9 mouse cellular contexts compared by ENCODE assay signal in the genomic region with DNA sequence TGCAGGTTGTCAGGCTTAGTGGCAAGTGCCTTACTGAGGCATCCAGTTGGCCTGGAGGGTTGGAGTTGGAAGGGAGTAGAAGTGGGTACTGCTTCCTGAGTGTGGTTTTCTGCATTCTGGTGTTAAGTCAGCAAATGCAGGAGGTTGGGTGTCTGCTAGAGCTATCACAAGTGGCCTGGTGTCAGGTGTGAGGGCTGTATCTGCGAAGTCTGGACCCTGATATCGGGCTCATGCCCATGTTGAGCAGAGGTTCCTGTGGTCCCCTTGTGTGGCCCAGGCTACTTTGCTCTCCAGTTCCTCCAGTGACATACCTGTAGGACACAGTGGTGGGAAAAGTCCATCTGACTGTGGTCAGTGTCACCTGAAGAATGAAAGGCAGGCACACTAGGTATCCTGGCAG. TPM values are rescaled to one million over a fixed set of nuclear protein-coding genes. Genes with fewer than 3 reads are reported as not detected.
A peak's percentile ranks its signal among the peaks of the same experiment; 100 is the strongest.
DNase-seq lines count a peak whose midpoint lies in the region; ATAC-seq lines count a peak whose summit lies in the region.
"Had no signal": no experiment of that assay in that cellular context is flagged by ENCODE, and none has a peak within 500 bp of the region (broad histone marks: within the 10 kb centered on the region; RNA-seq: fewer than 3 reads in every experiment).

No protein-coding gene starts in this region.

- no peak for DNase-seq in hindbrain, embryonic 11.5 days (ENCODE audit: low spot score)
- DNase-seq in limb, embryonic 10.5 days (ENCODE audit: low spot score): no peak
- DNase-seq in lung, postnatal 4 days: no peak
- DNase-seq in right cerebral cortex, postnatal 25 days: no peak
- DNase-seq: spleen, adult 18-20 months had no signal

- H3K36me3 ChIP-seq in hindbrain, embryonic 12.5 days: peaks cover 31% of the 10 kb centered on the region
- 0 out of 2 replicates have a peak, but pooled peaks cover 4% of the 10 kb centered on the region for H3K36me3 ChIP-seq in hindbrain, embryonic 11.5 days (ENCODE audit: control insufficient read depth, insufficient read depth, low read length)
- peaks cover 56% of the 10 kb centered on the region for H3K36me3 ChIP-seq in embryonic facial prominence, embryonic 13.5 days
- H3K36me3 ChIP-seq in limb, embryonic 10.5 days: peaks cover 80% of the 10 kb centered on the region
- H3K36me3 ChIP-seq in midbrain, embryonic 15.5 days (replicated peaks): no peaks in the 10 kb centered on the region

- H3K9ac ChIP-seq in hindbrain, embryonic 12.5 days: 0 out of 2 replicates have a peak overlapping the region, but pooled peaks have one; percentile 5
- no peak overlapping the region for H3K9ac ChIP-seq in hindbrain, embryonic 11.5 days (ENCODE audit: low read depth, low read length)
- H3K9ac ChIP-seq in embryonic facial prominence, embryonic 13.5 days: peak overlapping the region; percentile 37; the same call in 1 of the 2 replicates
- 0 out of 2 replicates have a peak overlapping the region, but pooled peaks have one; percentile 5 for H3K9ac ChIP-seq in midbrain, embryonic 15.5 days

- H3K4me2 ChIP-seq in hindbrain, embryonic 12.5 days (replicated peaks): no peak overlapping the region
- no peak overlapping the region for H3K4me2 ChIP-seq in hindbrain, embryonic 11.5 days (replicated peaks; ENCODE audit: low read depth, low read length)
- no peak overlapping the region for H3K4me2 ChIP-seq in embryonic facial prominence, embryonic 13.5 days
- no peak overlapping the region for H3K4me2 ChIP-seq in midbrain, embryonic 15.5 days
- H3K4me2 ChIP-seq: neural tube, embryonic 12.5 days had no signal

- no peaks in the 10 kb centered on the region for H3K9me3 ChIP-seq in hindbrain, embryonic 12.5 days (replicated peaks)
- no peaks in the 10 kb centered on the region for H3K9me3 ChIP-seq in hindbrain, embryonic 11.5 days (ENCODE audit: control insufficient read depth, low read length)
- no peaks in the 10 kb centered on the region for H3K9me3 ChIP-seq in embryonic facial prominence, embryonic 13.5 days
- no peaks in the 10 kb centered on the region for H3K9me3 ChIP-seq in limb, embryonic 10.5 days (replicated peaks)
- H3K9me3 ChIP-seq in midbrain, embryonic 15.5 days: no peaks in the 10 kb centered on the region
- H3K9me3 ChIP-seq: neural tube, embryonic 12.5 days had no signal

- WGBS in hindbrain, embryonic 12.5 days: 93% methylated on average over 2 of the region's 2 CpGs
- 95% methylated on average over 2 of the region's 2 CpGs for WGBS in hindbrain, embryonic 11.5 days
- WGBS in embryonic facial prominence, embryonic 13.5 days: 95% methylated on average over 2 of the region's 2 CpGs
- WGBS in limb, embryonic 10.5 days: 93% methylated on average over 2 of the region's 2 CpGs
- 93% methylated on average over 2 of the region's 2 CpGs for WGBS in midbrain, embryonic 15.5 days

- no peaks in the 10 kb centered on the region for H3K27me3 ChIP-seq in hindbrain, embryonic 12.5 days
- H3K27me3 ChIP-seq in hindbrain, embryonic 11.5 days (ENCODE audit: control insufficient read depth, insufficient read depth, low read length): no peaks in the 10 kb centered on the region
- H3K27me3 ChIP-seq in embryonic facial prominence, embryonic 13.5 days: no peaks in the 10 kb centered on the region
- no peaks in the 10 kb centered on the region for H3K27me3 ChIP-seq in limb, embryonic 10.5 days (ENCODE audit: low read depth, poor library complexity, severe bottlenecking)
- H3K27me3 ChIP-seq in midbrain, embryonic 15.5 days (replicated peaks): no peaks in the 10 kb centered on the region
- H3K27me3 ChIP-seq: neural tube, embryonic 12.5 days had no signal

- ATAC-seq in hindbrain, embryonic 12.5 days (ENCODE audit: low FRiP score): no peak
- no peak for ATAC-seq in hindbrain, embryonic 11.5 days (ENCODE audit: low FRiP score)
- no peak for ATAC-seq in embryonic facial prominence, embryonic 13.5 days (ENCODE audit: insufficient number of reproducible peaks, insufficient read depth, low FRiP score, low TSS enrichment, low read depth)
- no peak for ATAC-seq in midbrain, embryonic 15.5 days (replicated peaks)

- H3K27ac ChIP-seq in hindbrain, embryonic 12.5 days: no peak overlapping the region
- H3K27ac ChIP-seq in hindbrain, embryonic 11.5 days (ENCODE audit: low read depth, low read length): no peak overlapping the region
- H3K27ac ChIP-seq in embryonic facial prominence, embryonic 13.5 days: no peak overlapping the region
- H3K27ac ChIP-seq in limb, embryonic 10.5 days: no peak overlapping the region
- H3K27ac ChIP-seq in midbrain, embryonic 15.5 days: no peak overlapping the region
- H3K27ac ChIP-seq: neural tube, embryonic 12.5 days had no signal

- peaks cover 52% of the 10 kb centered on the region for H3K4me1 ChIP-seq in hindbrain, embryonic 12.5 days
- H3K4me1 ChIP-seq in hindbrain, embryonic 11.5 days (replicated peaks; ENCODE audit: control insufficient read depth, insufficient read depth, low read length): peaks cover 12% of the 10 kb centered on the region
- peaks cover 50% of the 10 kb centered on the region for H3K4me1 ChIP-seq in embryonic facial prominence, embryonic 13.5 days
- peaks cover 51% of the 10 kb centered on the region for H3K4me1 ChIP-seq in limb, embryonic 10.5 days
- peaks cover 60% of the 10 kb centered on the region for H3K4me1 ChIP-seq in midbrain, embryonic 15.5 days

- no peak overlapping the region for H3K4me3 ChIP-seq in hindbrain, embryonic 12.5 days
- H3K4me3 ChIP-seq in hindbrain, embryonic 11.5 days (ENCODE audit: low read depth, low read length): no peak overlapping the region
- no peak overlapping the region for H3K4me3 ChIP-seq in embryonic facial prominence, embryonic 13.5 days
- 0 out of 2 replicates have a peak overlapping the region, but pooled peaks have one; percentile 9 for H3K4me3 ChIP-seq in limb, embryonic 10.5 days
- no peak overlapping the region for H3K4me3 ChIP-seq in midbrain, embryonic 15.5 days
- H3K4me3 ChIP-seq: neural tube, embryonic 12.5 days had no signal

RNA-seq across cellular contexts. Expression of a gene that starts 8.8 kb away (rescaled TPM):
- 67.1 and 76.9 TPM in 2 replicates for polyA plus RNA-seq in hindbrain, embryonic 12.5 days (2016; fragmentation: Nextera tagmentation; extraction: Ambion mirVana)
- polyA plus RNA-seq in hindbrain, embryonic 11.5 days (2014; fragmentation: Nextera tagmentation; extraction: Ambion mirVana): 46.8 and 47.3 TPM in 2 replicates
- 66.0 and 70.6 TPM in 2 replicates for polyA plus RNA-seq in embryonic facial prominence, embryonic 13.5 days (2015; fragmentation: Nextera tagmentation; extraction: Ambion mirVana)
- 61.2 and 66.2 TPM in 2 replicates for polyA plus RNA-seq in limb, embryonic 10.5 days (2016; fragmentation: Nextera tagmentation; extraction: Ambion mirVana)
- 60.5 and 60.8 TPM in 2 replicates for polyA plus RNA-seq in midbrain, embryonic 15.5 days (2015; fragmentation: Nextera tagmentation; extraction: Ambion mirVana)

RNA-seq across cellular contexts. Expression of a gene that starts 9.3 kb away (rescaled TPM):
- polyA plus RNA-seq in hindbrain, embryonic 12.5 days (2016; fragmentation: Nextera tagmentation; extraction: Ambion mirVana): 26.6 and 29.6 TPM in 2 replicates
- polyA plus RNA-seq in hindbrain, embryonic 11.5 days (2014; fragmentation: Nextera tagmentation; extraction: Ambion mirVana): 30.3 and 30.4 TPM in 2 replicates
- 27.2 and 33.6 TPM in 2 replicates for polyA plus RNA-seq in embryonic facial prominence, embryonic 13.5 days (2015; fragmentation: Nextera tagmentation; extraction: Ambion mirVana)
- 14.4 and 18.4 TPM in 2 replicates for polyA plus RNA-seq in limb, embryonic 10.5 days (2016; fragmentation: Nextera tagmentation; extraction: Ambion mirVana)
- 16.8 and 18.9 TPM in 2 replicates for polyA plus RNA-seq in midbrain, embryonic 15.5 days (2015; fragmentation: Nextera tagmentation; extraction: Ambion mirVana)

RNA-seq across cellular contexts. Expression of a gene that starts 21.2 kb away (rescaled TPM):
- 177 and 220 TPM in 2 replicates for polyA plus RNA-seq in hindbrain, embryonic 12.5 days (2016; fragmentation: Nextera tagmentation; extraction: Ambion mirVana)
- 242 and 245 TPM in 2 replicates for polyA plus RNA-seq in hindbrain, embryonic 11.5 days (2014; fragmentation: Nextera tagmentation; extraction: Ambion mirVana)
- polyA plus RNA-seq in embryonic facial prominence, embryonic 13.5 days (2015; fragmentation: Nextera tagmentation; extraction: Ambion mirVana): 266 and 299 TPM in 2 replicates
- polyA plus RNA-seq in limb, embryonic 10.5 days (2016; fragmentation: Nextera tagmentation; extraction: Ambion mirVana): 311 and 345 TPM in 2 replicates
- 290 and 305 TPM in 2 replicates for polyA plus RNA-seq in midbrain, embryonic 15.5 days (2015; fragmentation: Nextera tagmentation; extraction: Ambion mirVana)

RNA-seq across cellular contexts. Expression of a gene that starts 22.2 kb away (rescaled TPM):
- 530 and 668 TPM in 2 replicates for polyA plus RNA-seq in hindbrain, embryonic 12.5 days (2016; fragmentation: Nextera tagmentation; extraction: Ambion mirVana)
- 798 TPM in 2 replicates for polyA plus RNA-seq in hindbrain, embryonic 11.5 days (2014; fragmentation: Nextera tagmentation; extraction: Ambion mirVana)
- 1,000 and 1,047 TPM in 2 replicates for polyA plus RNA-seq in embryonic facial prominence, embryonic 13.5 days (2015; fragmentation: Nextera tagmentation; extraction: Ambion mirVana)
- polyA plus RNA-seq in limb, embryonic 10.5 days (2016; fragmentation: Nextera tagmentation; extraction: Ambion mirVana): 1,092 and 1,255 TPM in 2 replicates
- polyA plus RNA-seq in midbrain, embryonic 15.5 days (2015; fragmentation: Nextera tagmentation; extraction: Ambion mirVana): 516 and 528 TPM in 2 replicates

RNA-seq across cellular contexts. Expression of a gene that starts 25.7 kb away (rescaled TPM):
- 170 and 191 TPM in 2 replicates for polyA plus RNA-seq in hindbrain, embryonic 12.5 days (2016; fragmentation: Nextera tagmentation; extraction: Ambion mirVana)
- 74.4 and 101 TPM in 2 replicates for polyA plus RNA-seq in hindbrain, embryonic 11.5 days (2014; fragmentation: Nextera tagmentation; extraction: Ambion mirVana)
- polyA plus RNA-seq in embryonic facial prominence, embryonic 13.5 days (2015; fragmentation: Nextera tagmentation; extraction: Ambion mirVana): 9.3 and 9.4 TPM in 2 replicates
- polyA plus RNA-seq in limb, embryonic 10.5 days (2016; fragmentation: Nextera tagmentation; extraction: Ambion mirVana): 0.90 and 2.9 TPM in 2 replicates
- polyA plus RNA-seq in midbrain, embryonic 15.5 days (2015; fragmentation: Nextera tagmentation; extraction: Ambion mirVana): 223 and 247 TPM in 2 replicates
